Mouse (Mus musculus) retina, postnatal 7 days (tissue): ENCODE results near the gene Fam192a.

ENCODE experiments used
- DNase-seq: peaks from one replicate; pipeline ENCODE4 v3.0.0-alpha.2; 2012; ENCODE audit warnings: low read depth, low spot score

Gene Fam192a

DNA sequence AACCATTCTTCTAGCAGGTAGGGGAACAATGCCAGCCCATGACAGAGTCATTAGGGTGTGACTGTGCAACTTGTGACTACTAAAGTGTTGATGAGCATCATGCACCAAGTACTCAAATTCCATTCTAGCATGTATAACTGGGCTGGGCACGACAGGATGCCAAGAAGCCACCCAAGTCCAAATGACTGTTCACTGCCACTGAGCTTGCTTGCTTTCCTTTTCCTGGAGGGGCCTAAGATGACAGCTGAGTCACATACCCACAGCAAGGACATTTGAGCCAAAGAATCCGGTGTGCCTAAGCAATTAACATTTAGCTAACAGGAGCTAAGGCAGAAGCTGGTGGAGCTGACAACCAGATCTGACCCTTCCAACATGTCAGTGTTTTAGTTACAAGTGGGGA lies 29.9 kb downstream of the Fam192a start:
- DNase-seq: no peak

DNA sequence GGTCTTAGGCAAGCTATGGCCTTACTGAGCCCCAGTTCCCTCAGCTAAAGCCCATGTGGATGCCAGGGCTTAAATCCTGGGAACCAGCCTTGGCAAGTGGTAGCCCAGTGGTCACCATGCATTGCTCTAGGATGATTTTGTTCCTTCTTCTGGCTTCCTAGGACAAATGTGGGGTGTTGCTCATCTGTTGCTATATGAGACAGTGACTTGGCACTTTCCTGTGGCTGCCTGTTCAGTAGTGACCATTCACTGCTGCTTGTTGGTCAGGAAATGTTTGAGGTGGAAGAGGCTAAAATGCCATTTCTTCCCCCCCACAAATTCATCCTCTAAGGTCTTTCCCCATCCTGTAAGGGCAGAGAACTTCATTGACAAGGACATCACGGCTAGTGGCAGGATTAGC lies 32.4 kb downstream of the Fam192a start:
- DNase-seq: no peak

DNA sequence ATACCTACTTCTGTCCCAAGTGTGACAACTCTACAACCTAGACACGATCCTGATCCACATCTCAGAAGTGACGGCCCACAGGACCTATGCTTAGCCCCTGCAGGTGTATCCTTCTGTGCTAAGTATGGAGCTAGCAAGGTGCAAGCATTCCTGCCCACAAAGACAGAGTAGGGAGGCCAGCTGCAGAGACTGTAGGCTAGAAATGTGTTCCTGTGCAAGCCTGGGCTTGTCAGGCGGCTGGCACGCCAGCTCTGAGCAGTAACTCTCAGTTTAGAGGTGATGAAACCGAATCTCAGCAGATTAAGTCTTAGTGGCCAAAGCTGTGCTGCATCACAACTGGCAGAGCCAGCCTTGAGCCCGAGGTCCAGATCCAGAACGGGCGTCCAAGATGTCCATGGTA lies 33.7 kb downstream of the Fam192a start:
- DNase-seq: no peak

DNA sequence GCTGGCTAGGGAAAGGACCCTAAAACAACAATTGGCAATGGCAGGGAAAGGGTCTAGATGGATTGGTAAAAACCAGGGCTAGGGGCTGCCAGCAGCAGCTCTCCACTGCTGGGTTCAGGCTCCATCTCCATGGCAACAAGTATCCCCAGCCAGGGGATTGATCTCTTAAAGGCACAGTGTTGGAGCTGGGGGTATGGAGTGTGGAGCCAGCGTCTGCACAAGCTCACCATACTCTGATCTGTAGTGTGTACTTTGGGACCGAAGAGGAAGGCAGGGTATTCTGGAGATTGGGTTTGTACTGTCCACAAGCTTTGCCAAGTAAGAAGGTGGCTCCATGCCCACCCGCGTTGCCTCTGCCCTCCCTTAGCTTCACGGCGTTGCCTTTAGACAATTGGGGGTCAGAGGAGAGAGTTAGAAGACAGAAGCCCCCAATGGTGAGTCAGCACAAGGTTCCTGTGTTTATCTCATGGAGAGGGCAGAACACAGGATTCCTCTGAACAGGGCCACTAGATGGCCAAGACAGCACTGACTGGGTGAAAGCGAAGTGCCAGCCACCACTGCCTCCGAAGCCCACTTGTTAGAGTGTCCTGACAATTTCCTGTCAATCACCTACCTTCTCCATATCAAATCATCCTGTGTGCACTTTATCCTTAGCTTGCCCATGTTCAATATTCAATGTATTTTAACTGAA lies 34.5 kb downstream of the Fam192a start:
- DNase-seq: no peak

DNA sequence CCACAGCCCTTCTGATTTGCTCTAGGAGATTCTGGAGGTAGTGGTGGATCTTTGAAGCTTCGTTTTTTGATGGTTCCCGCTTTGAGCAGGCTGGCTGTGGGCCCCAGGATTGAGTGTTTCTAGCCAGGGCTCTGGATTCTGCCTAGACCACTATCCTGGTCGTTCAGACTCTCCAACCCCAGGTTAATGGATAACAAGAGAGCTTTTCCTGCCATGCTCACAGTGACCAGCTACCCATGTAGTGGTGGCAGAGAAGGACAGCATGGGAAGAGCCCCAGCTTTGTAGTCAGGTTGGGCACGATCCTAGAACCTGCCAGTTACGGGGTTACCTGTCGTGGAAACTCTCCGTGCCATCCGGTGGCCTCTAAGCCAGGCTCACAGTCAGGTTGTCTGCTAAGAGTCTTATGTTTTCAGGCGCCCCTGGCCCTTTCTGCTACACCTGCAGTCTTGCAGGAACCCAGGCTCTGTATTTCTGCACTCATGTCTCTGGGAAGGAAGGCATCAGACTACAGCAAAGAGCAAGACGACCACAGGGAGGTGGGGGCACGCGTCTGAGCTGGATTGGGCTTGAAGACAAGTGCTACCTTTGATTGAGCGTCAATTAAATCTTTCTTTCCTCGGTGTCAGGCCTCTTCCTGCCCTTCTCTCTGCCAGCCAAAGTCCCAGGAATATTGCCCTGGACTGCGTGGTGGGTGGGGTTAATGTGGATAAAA lies 35.2 kb downstream of the Fam192a start:
- DNase-seq: no peak

DNA sequence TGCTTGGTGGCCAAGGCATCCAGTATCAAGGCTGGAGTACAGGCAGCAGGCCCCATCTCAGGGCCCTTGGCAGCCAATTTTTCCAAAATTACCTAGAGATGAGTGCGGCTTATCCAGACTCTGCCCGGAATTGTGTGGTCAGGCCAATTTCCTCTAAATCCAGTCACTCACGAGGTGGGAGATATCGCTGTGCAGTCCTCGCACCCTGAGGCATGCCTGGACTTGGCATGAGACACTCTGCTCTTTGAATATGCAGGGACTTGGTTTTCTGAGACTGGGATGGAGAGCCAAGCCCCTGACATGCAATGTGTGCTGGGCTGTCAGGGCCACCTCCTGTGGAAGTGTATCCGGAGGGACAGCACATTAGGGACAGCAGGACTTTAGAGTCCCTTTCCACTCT lies 35.8 kb downstream of the Fam192a start:
- no peak for DNase-seq

DNA sequence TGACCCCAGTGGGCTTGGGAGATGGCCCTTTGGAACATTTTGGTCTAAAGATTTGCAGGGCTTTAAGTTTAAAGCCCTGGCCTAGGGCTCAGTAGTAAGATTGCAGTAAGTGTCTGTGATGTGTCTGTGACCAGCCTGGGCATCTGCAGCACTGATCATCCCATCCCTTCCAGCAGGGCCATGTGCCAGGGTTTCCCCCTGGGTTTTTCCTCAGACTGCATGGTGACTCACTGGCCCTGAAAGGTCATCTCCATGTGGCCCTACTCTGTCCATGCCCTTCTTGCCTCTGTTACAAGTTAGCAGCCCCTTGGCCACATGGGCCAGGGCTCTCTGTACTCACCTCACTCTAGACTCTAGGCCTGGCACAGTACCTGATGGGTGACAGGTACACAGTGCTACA lies 37.4 kb downstream of the Fam192a start:
- DNase-seq: no peak

DNA sequence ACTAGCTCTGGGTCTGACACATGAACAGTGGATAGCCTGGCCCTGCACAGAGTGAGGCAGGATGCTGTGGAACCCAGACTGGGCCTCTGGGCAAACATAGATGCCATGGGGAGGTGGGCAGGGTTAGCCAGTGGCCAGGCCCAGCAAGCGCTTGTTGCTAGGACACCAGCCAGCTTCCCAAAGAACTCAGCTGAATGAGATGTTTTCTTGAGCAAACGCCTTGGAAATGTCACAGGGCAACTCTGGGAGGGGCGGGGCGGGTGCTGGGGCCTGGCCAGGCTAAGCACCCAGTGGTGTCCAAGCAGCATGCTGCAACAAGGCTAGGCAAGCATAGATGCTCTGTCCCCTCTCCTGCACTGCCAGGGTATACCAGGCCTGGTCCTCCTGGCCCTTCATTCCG lies 40.5 kb downstream of the Fam192a start:
- DNase-seq: no peak

DNA sequence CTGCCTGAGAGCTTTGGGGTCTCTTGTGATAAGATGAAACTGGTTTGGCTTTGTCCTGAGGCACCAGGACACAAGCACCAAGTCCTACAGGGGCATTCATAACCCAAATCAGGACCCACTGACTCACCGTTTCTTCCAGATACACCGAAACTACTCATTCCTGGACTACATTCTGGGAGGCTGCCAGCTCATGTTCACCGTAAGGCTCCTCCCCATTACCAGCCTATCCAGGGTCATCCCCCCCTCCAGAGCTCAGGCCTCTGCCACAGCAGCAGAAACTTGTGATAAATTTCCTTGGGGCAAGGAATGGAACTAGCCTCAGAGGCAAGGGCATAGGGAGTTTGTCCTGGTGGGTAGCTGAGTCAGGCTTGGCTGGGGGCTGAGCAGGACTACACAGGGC lies 44.5 kb downstream of the Fam192a start:
- no peak for DNase-seq

DNA sequence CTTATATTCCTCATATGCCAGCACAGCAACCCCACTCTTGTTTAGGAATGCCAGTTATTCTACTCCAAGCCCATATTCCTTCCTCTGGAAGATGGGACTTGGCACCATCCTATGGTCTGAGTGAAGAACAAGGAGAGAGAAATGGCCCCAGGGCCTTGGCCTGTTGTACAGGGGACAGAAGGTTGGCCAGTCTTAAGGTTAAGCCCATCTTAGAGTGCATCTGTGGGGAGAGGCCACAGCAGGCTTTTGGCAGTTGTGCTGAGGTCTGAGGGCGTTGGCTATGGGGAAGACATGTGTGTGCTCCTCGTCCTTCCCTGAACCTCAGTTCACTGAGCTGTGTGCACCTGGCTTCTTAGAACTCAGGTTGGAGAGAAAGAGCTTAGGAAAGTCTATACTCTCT lies 49.1 kb downstream of the Fam192a start:
- no peak for DNase-seq

DNA sequence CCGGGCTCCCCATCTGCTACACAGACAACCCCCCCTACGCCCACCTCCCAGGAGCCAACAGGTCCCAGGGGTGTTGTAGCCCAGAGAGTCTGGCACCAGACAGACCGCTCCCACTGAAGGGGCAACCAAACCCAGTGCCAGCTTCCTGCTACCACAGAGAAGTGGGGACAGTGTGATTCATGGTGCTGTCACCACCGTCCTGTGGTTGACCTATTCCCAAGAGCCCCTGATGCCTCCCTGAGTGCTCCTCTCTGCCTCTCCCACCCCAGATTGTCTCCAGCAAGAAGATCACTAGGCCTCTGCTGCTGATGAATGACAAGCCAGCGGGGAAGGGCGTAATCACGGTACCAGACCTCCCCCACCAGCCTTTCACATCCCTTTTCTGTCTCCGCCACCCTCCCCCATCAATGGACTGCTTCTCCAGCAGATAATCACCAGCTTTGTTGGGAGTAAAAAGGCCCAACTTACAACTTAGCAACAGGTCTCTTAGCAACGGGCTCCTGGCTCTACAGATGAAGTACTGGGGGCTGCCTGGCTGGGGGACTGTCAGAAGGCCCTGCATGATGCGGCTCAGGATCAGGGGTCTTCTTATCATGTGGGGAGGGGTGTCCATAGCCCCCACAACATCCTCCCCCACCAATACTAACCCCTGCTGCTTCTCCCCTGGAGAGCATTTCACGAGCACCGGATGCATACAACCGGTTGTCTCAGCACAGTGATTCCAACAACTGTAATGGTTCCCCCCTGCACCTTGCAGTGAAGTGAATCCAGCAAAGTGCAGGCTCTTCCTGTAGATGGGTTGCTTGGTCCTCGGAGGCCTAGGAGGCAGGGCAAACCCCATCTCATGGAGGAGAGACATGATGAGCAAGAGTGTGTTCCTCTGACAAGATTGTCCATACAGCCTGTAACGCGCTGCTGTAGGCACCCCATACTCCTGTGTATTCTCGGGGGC lies 50.0 kb downstream of the Fam192a start:
- no peak for DNase-seq

DNA sequence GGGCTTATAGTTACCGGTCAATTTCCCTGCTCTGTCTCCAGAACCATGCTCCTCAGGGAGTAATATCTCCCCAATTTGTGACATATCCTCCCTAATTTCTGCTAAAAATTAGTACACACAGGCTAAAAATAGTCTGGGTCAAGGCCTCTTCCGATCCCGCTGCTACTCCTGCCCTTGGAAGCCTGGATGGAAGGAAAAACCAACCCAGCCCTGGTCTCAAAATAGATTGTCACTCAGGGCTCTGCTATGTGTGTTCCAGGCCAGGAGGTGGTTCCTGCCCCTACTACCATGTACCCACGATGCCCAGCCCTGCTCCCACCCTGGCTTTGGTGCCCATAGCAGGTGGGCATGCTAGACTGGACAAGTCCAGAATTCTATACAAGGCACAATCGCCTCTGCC lies 51.8 kb downstream of the Fam192a start:
- DNase-seq: no peak

DNA sequence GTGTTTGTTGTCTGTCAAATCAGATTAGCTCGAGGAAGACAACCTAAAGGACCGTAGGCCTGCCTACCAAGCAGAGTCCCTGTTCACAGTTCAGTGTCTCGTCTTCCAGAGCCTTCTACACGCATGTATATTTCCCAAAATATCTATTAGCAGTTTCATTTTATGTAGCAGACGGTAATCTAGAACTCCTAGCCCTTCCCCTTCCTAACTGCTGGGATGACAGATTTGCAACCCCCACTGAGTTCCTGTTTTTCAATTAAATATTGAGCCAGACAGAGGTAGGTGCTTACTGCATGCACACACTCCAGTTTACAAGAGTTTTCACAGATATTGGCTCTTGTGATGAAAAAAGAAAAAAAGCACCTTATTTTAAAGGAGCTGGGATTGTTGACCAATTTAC lies 52.3 kb downstream of the Fam192a start:
- DNase-seq: no peak

DNA sequence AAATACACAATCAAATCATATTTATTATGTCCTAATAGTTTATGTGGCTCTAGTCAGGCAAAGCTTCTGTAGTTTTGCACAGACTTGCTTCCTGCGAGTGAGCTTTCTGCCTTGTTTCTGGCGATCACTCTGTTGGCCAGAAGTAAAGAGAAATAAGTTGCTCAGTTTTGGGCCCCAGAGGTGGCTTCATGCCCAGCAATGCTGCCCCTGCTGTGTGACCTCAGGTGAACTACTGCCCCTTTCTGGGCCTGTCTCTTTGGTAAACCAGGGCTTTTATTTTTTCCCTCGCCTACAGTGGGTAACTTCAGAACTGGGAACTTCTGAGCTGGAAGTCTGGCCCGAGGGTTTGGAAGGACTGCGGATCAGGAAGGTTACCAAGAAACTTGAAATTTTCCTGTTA lies 52.8 kb downstream of the Fam192a start:
- DNase-seq: no peak

DNA sequence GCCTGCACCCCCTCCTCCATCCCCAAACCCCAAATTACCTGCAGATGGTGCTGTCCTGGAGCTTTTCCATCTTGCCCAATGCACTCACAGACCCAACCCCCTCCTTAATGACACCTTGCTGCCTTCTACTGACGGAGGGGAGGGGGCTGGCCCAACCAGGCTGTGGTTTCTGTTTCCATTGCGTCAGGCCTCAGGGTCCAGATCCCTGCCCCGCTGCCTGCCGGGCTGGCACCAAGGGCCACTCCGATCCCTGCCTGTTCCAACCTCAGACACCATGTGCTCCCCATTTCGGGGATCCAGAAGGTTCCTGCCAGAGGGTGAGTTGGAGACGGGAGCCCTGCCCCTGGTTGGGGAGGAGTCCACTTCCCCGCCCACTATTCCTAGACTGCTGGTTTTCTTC lies 57.8 kb downstream of the Fam192a start:
- DNase-seq: no peak

DNA sequence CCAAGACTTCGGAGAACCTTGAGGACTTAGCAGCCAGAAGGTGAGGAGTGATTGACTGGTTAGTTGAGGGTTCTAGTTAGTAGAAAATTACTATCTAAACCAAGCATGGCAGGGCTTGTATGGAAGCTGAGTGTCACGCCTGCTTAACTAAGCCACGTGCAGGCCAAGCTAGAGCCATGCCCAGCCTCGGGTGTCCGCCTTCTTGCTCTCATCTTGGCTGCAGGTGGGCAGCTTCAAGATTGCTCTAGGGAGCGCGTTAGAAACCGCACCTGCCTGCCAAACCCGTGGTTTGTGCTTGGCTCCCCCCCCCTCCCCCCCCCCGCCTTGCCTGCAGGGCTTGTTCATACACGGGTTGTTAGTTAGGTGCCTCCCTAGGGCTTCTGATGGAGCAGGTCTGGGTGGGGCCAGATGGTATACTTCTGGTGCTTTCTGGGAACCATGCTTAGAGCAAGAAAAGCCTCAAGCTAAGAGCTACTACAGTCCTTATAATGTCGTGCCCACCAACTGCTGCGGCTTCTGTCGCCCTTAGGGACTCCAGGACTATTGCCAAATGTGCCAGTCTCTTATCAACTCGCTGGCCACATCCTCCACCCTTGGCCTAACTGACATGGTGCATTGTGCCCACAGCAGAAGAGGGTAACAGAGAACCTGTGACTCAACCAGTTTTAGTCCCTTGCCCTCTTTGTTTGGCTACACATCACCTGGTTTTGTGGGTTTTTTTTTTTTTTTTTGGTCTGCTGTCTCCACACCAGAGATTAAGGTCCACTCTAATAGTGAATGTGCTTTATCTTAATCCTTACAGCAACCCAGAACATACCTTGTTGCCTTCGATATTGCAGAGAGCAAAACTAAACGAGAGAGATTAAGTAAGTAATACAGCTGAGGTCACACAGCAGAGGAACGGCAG lies 60.7 kb downstream of the Fam192a start:
- no peak for DNase-seq

DNA sequence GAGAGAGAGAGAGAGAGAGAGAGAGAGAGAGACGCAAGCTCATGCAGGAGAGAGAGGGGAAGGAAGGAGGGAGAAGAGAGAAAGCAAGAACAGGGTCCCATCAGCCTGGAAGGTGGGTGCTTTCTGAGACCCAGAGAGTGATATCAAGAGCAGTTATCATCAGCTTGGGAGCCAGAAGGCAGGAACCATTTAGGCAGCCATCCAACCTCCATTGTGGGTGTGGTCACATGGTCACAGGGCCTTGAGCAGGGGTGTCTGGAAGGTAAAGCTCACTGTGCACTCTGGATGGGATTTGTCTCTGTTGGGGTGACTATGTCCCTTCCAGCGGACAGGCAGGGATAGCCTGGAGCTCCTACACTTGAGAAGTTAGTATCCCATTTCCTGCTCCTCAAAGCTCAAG lies 61.8 kb downstream of the Fam192a start:
- no peak for DNase-seq

DNA sequence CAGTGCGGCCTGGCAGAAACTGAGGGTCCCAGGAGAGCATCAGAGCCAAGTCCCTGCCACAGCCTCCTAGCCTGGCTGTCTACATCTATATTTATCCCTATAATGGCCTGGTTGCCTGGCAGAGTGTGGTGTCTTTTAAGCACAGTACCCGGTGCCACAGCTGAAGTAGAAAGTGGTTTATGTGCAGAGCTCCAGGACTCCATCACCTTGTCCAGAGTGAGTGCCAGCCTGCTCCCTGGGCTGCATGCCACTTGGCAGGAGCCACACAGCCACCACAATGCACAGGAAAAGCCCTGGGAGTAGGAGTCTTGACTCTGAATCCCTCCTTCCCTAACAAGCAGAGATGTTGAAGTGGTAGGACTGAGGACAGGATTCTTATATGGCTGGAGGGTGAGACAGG lies 64.3 kb downstream of the Fam192a start:
- DNase-seq: no peak

DNA sequence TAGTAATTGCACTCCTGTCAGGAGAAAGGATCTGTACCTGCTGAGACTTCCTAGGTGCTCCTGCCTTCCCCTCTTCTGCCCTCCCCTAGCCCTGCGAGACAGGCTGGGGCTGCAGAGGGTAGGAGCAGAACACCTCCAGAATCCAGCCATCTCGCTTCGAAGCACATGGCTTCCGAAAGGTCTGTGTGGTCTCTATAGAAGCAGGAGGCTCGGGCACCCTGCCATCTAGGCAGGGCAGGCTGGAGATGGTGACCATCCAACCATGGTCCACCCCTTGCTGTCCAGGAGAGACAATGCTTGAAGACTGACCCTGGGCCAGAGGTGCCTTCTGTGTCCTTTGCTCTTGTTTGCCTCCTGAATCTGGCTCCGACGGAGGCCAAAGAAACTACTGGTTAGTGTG lies 66.2 kb downstream of the Fam192a start:
- no peak for DNase-seq

DNA sequence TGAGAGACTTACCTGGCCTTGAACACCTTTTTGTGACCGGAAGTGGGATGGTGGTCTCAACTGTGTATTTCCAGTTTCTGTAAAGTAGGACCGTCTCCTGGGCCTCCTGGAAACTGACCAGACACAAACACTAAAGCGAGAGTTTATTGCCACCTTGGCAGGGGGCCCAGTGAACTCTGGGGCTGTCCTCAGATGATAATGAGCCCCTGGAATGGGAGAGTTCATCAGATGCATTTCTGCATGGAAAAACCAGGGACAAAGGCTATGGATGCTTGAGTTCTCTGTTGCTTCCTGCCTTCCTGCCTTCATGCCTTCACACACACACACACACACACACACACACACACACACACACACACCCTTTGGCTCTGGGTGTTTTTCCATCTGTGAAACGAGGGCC lies 67.2 kb downstream of the Fam192a start:
- no peak for DNase-seq

DNA sequence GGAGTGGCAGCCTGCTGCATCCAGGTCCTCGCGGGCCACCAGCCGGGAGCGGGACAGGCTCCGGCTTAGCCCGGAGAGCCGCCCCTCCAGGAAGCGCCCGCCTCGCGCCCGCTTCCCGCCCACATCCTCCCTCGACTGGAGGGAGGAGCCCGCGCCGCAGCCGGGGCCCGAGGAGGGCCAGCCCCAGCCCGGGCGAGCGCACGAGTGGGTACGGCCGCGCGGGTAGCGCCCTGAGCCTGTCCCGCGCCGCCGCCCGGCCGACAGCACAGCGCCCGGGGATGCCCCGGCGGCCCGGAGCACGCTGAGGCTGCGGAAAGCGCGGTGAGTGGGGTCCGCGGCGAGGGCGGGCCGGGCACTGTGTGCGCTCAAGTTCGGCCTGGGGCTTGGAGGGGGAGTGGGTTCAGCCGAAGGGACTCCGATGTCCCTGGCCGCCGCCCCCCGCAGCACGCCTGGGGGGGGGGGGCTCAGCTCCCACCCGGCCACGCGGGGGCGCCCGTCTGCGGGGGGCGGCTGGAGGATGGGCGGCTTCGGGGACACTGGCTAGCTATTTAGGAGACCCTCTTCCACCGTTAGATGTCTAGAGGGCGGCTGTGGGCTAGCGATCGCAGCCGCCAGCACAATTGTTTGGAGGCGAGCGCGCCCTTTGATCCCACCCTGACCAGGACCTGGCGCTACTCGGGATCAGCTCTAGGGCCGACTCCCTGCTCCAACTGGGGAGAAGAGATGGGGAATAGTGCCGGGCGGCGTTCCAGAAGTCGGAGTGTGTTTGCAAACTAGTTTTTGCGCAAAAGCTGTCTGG lies 68.7 kb downstream of the Fam192a start, which contains the start of gene Cpne2:
TSS of gene Cpne2 (plus strand) at position 118 of the 799 bp plus-strand sequence.
- no peak for DNase-seq
